Mouse (Mus musculus) frontal cortex, postnatal 10 days (tissue): ENCODE data around the gene Coq10b.
A peak's percentile ranks its signal among the peaks of the same experiment; 100 is the strongest.
"Not testable (repeated sequence)": the region's sequence is repeated elsewhere in the genome, so short reads cannot be mapped to it uniquely, and the experiment has no call there.

Experiments
- DNase-seq, 2 experiments: peaks; one replicate each; pipeline ENCODE4 v3.0.0; 2022; ENCODE audit warnings: low spot score in 2 of 2, mixed read lengths in 1 of 2

The Coq10b gene

DNA sequence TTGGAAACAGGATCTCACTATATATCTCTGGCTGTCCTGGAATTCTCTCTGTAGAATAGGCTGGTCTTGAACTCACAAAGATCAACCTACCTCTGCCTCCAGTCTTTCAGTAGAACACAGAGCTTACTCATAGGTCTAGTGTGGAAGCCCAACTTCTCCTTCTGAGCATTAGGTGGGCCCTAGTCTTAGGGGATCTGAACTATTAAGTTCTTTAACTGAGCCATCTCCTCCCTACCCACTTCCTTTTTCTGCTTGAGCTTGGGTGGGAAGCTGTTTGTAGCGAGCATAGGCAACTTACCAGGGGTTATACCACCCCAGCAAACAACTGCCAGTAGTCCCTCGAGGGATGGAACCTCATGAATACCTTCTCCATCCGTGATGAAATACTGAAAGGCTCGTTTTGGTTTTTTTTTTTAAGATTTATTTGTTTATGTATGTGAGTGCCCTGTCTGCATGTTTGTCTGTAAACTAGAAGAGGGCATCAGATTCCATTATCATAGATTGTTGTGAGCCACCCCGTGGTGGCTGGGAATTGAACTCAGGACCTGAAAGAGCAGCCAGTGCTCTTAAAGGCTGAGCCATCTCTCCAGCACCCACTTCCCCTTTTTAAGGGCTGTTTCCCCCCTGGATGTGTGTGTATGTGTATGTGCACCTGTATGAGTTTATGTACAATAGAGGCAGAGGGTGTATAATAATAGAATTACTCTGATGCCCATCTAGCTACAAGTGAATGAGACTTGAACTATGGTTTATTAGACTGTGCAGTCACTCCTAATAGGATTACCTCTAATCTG is 2.9 kb downstream of the Coq10b start:
- DNase-seq: no peak

DNA sequence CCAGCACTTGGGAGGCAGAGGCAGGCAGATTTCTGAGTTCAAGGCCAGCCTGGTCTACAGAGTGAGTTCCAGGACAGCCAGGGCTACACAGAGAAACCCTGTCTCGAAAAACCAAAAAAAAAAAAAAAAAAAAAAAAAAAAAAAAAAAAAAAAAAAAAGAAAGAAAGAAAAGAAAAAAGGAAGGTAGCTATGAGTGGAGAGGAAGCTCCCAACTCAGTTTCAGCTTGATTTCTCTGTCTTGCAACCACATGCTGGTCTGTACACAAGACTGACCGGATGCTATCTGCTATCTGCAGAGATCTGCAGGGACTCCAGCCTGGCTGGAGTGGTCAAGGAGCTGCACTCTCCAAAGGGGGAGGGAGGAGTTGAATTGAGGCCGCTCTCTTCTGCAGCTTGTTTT is 5.8 kb downstream of the Coq10b start:
- DNase-seq: not testable (repeated sequence)

DNA sequence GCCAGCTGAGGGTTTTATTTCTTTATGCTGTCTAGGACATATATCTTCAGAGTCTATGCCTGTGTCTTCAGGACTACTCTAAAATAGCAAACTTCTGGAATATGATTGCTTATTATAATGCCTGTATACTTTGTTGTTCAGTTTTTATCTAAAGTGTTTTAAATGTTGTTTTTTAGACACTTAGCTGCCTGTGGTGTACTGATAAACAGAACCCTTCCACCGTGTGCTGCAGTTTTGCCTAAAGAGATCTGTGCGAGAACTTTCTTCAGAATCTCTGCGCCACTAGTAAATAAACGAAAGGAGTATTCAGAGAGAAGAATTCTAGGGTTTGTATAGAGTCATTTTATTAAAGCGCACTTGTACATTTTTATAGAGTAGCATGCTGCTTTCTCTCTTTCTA is 8.5 kb downstream of the Coq10b start:
- DNase-seq: no peak

DNA sequence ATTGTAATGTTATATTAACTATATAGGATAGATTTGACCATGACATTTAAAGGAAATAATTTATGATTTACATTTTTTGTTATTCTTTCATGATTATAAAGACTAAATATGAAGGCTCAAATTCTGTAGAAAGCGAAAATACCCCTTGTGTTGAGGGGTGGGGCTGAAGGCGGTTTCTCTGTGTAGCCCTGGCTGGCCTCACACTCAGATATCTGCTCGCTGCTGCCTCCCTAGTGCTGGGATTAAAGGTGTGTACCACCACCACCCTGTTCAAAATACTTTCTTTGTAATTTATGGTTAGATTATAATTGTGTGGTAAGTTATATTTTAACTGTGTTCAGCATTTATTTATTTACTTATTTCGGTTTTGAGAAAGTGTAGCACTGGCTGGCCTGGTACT is 9.2 kb downstream of the Coq10b start:
- no peak for DNase-seq

DNA sequence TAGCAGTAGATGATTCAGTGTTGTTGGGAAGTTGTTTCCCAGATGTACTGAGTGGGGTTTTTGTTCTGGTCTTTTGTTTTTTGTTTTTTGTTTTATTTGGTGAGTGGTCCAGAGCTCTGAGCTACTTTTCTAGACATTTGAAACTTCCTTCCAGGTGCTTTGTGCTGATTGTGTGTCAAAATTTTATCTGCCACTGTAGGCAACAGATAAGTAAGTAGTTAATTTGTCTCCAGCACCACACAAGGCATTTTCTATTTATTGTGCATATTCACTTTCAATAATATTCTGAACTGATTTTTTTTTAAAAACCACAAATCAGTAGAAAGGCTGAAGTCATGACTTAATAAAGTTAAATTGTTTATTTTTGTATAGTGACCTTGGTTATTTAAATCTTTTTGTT is 19.8 kb downstream of the Coq10b start:
- not testable (repeated sequence) for DNase-seq

DNA sequence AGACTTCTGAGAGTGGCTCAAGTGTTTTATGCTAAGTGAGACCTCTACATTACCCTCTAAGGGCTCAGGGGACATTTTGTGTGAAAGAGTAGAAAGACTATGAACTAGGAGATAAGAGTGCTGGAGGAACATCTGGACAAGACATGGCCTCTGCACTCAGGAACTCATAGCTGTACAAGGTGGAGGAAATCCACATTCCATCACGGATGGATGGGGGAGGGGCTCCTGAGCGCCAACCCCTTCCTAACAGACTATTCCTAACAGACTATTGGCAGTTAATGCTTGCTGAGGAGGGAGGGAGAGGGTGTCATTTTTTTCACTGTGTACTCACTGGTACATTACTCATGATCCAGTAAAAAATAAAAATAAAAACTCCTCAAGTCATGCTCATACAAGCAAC is 22.2 kb downstream of the Coq10b start:
- DNase-seq: no peak

DNA sequence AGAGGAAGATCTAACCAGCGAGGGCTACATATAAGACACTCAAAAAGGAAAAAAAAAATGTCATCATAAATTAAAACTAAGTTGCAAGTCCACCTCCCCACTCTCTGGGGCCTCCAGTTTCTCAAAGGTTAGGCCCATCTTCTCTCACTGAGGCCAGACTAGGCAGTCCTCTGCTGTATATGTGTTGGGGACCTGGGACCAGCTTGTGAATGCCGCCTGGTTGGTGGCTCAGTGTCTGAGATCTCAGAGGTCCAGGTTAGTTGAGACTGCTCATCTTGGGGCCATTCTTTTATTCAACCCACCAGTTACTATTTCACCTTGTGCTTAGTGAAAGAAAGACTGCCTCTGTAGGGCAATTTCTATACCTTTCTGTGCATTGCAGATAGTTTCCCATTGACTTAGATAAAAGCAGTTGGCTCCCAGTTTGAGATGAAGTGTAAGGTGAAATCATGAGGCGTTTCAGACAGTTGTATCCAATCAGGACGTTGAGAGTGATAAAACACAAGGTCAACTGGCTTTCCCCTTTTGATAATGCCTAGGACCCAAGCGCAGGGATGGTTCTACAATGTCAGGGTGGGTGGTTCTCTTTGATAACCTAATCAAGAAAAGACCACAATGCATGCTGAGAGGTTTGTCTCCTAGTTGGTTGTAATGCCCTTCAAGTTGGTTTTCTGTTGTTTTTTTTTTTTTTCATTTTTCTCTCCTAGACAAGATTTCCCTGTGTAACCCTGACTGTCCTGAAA is 23.3 kb downstream of the Coq10b start:
- DNase-seq: no peak

DNA sequence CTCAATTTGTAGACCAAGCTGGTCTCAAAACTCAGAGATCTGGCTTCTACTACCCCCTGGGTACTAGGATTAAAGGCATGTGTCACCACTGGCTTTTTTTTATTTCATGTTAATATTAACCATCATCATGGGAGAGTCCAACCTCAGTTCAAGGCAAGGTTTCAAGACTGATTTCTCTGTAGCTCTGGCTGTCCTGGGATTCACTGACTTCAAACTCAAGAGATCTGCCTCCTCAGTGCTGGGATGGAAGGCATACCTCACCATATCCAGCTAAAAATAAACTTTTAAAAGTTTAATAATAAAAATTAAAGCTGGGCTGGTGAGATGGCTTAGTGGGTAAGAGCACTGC is 23.8 kb downstream of the Coq10b start:
- DNase-seq: no peak

DNA sequence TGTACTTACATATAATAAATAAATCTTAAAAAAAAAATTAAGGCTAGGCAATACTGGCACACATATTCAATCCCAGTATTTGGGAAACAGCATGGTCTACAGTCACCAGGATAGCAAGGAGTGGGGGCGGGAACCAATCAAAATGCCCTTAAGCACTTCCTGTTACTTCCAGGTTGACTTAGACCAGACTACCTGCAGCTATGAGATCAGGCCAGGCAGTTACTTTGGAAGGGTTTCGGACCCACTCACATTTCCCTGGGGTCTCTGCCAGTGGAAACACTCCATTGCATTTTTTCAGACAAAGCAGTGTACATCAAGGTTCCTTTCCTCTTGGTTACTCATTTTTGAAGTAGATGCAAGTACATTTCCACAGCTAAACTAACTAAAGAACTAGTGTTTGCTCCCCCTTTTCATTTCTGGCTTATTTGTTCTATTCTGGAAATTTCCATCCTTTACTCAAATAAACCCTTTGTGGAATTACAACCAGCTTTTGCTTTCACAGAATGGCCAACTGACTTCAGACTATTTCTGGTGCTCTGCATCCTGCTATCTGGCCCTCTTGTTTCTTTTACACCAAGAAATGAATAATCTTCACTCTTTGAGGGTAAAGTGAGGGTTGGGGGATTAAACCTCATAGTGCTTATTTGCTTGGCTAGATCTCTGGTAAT is 24.4 kb downstream of the Coq10b start:
- DNase-seq: no peak

DNA sequence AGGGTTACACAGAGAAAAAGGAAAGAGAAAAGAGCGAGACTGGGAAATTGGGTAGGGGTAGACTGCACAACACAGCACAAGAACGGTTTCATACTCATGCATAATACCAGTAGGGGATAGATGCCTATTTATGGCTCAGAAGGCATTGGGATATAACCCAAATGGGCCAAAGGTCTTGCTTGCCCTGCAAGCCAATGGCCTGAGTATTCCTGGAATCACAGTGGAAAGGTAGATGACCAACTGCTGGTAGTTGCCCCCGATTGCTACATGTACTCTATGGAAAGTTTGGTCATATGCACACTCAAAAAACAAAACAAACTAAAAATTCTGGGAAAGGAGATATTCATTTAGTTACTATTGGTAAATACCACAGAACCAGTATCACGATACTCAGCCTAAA is 27.1 kb downstream of the Coq10b start:
- DNase-seq: no peak

DNA sequence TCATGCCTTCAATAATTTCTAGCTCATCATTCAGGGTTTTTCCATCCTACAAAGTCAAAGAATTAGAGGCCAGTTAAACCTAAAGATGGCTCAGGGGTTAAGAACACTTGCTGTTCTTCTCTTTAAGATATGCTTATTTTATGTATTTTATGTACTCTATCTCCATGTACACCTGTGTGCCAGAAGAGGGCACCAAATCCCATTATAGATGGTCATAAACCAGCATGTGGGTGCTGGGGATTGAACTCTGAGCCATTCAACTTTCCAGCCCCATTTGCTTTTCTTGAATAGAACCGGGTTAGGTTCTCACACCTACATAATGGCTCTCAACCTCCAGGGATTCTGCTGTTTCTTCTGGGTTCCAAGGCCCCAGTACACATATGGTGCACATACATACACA is 29.5 kb downstream of the Coq10b start:
- DNase-seq: no peak

DNA sequence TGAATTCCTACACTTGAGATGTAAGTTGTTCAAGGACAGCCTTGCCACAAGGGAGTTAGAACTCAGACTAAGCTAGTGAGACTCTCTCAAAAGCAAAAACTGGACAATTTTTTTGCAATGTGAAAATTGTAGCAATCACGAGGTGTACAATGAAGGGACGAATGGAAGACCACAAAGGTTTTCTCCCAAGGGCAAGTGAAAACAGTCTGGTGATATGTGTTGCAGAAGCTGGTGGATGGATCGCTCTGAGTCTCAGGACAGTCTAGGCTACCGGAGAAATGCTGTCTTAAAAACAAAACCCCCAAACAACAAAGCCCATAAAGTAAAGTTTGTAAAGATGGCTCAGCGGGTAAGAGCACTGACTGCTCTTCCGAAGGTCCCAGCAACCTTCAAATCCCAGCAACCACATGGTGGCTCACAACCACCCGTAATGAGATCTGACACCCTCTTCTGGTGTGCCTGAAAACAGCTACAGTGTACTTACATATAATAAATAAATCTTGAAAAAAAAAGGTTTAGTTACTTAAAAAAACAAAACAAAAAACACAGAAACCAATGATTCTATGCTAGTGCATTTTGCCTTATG is 33.3 kb downstream of the Coq10b start:
- no peak for DNase-seq

DNA sequence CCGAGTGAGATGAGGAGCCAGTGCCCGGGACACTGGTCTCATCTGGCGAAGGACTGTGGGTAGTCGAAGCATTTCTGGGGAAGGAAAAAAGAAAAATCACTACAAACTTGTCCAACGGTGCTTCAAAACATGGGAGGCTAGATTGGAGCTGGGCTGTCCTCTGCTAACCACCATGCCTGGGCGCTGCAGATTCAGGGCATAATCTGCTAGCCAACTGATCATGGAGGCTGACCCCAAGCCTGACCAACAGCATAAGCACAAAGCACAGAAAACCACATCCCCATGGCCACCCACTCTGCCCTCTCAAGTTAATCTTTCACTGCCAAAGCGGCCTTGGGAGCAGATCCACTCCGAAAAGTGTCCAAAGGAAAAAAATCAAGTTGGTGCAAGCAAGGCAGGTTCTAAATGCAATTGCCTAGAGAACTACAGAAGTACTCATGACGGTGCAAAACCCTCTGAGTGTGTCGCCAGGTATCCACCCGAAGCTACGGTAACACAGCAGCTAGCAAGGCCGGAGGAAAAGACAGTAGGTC is 34.4 kb downstream of the Coq10b start:
- peak; percentile 12 to 13 for DNase-seq

DNA sequence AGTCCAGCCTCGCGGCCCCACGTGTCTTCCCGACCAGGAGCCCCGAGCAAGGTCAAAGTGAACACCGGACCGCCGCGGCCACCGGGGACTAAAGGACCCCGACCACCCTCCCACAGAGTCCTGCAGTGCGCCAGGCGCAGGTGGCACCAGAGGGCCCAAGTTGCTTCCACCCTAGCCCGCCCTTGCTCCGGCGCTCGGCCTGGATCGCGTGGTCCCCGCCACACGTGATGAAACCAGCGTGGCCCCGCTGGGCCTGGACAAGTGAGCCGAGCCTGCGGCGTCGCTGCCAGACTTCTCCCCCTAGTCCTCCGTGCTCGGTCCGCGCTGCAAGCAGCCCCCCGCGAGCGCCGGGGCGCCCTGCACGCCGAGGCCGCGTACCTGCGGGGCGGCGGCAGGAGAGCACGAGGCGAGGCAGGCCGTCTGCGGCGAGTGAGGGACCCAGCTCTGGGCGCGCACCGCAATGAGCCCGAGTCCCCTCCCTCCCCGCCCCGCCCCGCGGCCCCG is 34.9 kb downstream of the Coq10b start:
- DNase-seq: peak; percentile 61 to 73

DNA sequence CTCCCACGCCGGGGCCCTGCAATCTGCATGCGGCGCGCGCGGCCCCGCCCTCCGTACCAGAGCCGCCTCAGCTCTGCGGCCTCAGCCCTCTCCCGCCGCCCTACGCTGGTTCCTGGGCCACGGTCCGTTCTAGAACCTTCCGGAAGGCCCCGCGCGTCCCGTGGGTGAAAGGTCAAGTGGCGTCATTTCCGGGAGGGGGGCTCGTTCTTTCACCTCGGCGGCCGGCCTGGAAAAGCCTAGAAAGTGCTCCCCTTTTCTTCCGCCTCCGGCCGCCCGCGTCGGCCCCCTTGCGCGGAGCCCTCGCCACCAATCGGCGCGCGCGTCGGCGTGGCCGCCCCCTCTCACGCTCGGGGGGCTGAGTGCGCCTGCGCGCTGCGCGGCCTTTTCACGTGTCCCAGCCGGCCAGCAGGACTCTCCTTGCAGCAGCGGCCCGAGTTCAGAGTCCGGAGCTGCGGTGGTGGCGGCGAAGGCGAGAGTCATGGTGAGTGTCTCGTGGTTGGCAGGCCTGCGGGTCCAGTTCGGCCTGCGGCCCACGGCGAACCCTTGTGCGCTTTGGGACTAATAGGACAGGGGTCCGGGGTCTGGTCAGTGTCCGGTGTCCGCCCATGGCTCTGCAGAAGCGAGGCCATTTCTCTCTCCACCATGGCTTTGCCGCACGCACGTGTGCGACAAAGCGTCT is 35.5 kb downstream of the Coq10b start, which contains the start of the genes Hspe1 and Hspd1:
Hspe1 (plus strand) TSS at position 201 of the 679 bp plus-strand sequence.
Hspd1 (minus strand) TSS at position 312 of the 679 bp plus-strand sequence.
- peak; percentile 97 to 99 for DNase-seq

DNA sequence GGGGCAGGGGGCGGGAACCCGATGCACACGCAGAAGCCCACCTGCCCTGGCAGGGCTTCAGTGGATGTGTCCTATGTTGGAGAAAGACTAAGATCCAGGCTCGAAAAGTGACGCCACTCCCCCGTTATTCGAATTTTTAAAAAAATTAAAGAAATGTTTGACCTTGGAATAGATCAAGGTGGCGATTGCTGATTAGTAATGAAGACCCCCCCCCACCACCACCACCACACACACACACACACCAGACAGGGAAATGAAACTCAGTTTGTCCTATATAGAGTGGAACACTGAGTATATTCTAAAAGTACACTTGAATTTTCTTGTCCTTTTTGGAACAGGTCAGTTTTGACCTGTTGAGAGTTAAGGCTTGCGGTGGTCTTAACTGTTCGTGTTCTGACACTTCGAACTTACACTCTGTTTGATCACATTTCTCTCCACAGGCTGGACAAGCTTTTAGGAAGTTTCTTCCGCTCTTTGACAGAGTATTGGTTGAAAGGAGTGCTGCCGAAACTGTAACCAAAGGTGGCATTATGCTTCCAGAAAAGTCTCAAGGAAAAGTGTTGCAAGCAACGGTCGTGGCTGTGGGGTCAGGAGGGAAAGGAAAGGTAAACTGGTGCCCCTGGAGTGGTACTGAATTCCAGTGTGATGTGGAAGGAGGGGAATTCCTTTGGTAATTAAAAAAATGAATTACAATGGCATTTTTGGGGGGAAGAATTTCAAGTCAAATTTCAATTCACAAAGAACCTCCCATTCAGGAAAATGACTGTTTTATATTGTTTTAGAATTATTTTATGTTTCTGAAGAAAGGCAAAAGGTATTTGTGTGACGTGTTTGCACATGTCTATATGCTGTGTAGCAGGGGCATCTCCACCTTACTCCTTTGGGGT is 36.3 kb downstream of the Coq10b start:
- DNase-seq: no peak

DNA sequence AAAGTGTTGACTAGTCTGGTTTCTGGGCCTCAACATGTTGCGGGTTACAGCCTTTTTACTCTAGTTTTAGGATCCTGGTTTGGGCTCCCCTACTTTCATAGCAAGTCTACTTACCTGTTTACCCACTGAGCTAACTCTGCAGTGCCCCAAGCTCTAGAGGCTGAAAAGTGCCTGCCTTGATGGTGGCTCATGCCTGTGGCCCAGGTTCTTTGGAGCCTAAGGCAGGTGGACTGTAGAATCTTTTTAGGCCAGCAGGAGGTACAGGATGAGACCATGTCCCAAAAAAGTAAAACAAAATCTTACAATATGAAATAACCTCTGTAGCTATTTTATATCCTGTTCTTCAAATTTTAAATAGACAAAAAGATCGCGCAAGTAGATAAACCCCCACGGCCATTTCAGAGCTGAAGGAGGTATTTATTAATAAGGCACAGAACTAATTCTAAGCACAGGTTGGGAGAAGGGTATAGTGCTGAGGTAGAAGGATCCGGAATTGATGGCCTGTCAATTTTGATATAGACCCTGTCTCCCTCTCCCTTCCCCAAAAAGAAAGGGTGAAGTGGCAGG is 37.0 kb downstream of the Coq10b start:
- no peak for DNase-seq

DNA sequence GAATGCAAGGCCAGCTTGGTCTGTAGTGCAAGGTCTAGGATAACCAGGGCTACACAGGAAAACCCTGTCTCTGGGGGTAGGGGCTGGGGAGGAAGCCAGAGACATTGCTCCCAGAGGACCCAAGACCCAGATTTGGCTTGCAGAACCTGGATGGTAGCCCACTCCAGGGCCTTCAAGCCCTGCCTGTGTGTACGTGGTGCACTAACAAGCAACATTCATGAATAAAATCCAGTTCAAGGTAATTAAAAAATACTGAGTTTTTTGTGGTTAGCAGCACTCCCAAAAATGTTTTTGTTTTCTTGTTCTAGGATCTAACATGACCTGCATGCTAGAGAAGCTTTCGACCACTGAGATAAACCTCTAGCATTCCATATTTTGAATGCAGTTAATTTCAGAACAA is 39.5 kb downstream of the Coq10b start:
- no peak for DNase-seq

DNA sequence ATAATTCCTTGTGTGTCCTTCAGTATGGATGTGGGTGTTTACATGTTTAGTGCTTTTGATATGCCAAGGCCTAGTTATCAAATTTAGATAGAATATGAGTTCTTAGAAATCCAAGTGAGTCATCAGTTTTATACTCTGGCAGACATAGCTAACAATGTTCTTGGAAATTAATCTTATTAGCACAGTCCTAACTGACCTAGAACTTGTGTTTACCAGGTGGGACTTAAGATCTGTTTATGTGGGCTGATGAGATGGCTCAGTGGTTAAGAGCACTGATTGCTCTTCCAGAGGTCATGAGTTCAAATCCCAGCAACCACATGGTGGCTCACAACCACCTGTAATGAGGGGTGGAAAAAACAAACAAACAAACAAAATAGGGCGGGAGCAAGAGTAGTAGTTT is 39.9 kb downstream of the Coq10b start:
- DNase-seq: no peak
